Mouse (Mus musculus) midbrain, embryonic 15.5 days (tissue): ENCODE measurements at regions not wholly inside any gene's neighbourhood (a gene's known extent, or its start where the extent isn't known, plus 50 kb on each side); places are given as distances from the start of the nearest gene placed in this dataset.

Source experiments
- ATAC-seq: fragments of 200-750 bp; cut with Nextera tagmentation; replicated peaks from 2 replicates; pipeline ENCODE4 v1.8.0; 2017; ENCODE audit warnings: moderate TSS enrichment
- H3K27ac ChIP-seq: fragments of 300-500 bp; sonication (generic); 2 replicates; pipeline ENCODE4 v1.5.1; 2015; ENCODE audit warnings: mild to moderate bottlenecking, inconsistent platforms
- H3K27me3 ChIP-seq: fragments of 300-500 bp; sonication (generic); replicated peaks from 2 replicates; pipeline ENCODE4 v1.6.1; 2015; ENCODE audit warnings: inconsistent platforms
- H3K36me3 ChIP-seq: fragments of 300-500 bp; sonication (generic); replicated peaks from 2 replicates; pipeline ENCODE4 v1.6.1; 2015; ENCODE audit warnings: inconsistent platforms
- H3K4me1 ChIP-seq: fragments of 300-500 bp; sonication (generic); 2 replicates; pipeline ENCODE4 v1.6.1; 2015; ENCODE audit warnings: inconsistent platforms
- H3K4me2 ChIP-seq: fragments of 300-500 bp; sonication (generic); 2 replicates; pipeline ENCODE4 v1.6.1; 2015; ENCODE audit warnings: inconsistent platforms, mild to moderate bottlenecking, moderate library complexity
- H3K4me3 ChIP-seq: fragments of 300-500 bp; sonication (generic); 2 replicates; pipeline ENCODE4 v1.5.1; 2015; ENCODE audit warnings: mild to moderate bottlenecking, inconsistent platforms
- H3K9ac ChIP-seq: fragments of 300-500 bp; sonication (generic); 2 replicates; pipeline ENCODE4 v1.6.1; 2015; ENCODE audit warnings: mild to moderate bottlenecking, inconsistent platforms
- H3K9me3 ChIP-seq: fragments of 300-500 bp; sonication (generic); 2 replicates; pipeline ENCODE4 v1.6.1; 2016; ENCODE audit warnings: inconsistent platforms
- WGBS: fragments of 180-500 bp; shearing (Covaris S2); methylation state at CpG from one replicate; pipeline ENCODE4 v1.1.7; 2015; ENCODE audit warnings: mixed read lengths; 5-methylcytosine and 5-hydroxymethylcytosine counted together

DNA sequence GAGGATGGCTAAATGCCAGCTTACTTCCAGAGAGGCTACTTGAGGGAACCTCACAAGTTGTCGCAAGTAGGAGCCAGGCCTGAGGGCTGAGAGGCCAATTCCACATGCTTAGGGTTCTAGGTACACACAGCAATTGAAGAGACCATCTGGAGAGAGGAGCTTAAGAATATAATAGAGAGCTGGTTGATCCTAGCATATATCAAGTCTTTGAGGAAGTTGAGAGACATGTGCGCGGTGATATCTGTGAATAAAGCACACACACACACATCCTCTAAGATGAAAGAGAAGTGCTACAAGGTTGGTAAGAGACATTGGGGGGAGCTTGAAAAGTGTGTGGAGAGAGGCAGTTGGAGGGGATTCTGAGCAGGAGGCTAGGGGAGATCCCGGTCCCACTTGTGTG is 189.5 kb downstream of the Zfp462 start:
- WGBS: 95% methylated on average over 4 of the region's 4 CpGs
- no peak overlapping the region for H3K27ac ChIP-seq
- no peaks in the 10 kb centered on the region for H3K36me3 ChIP-seq
- H3K4me2 ChIP-seq: no peak overlapping the region
- H3K4me1 ChIP-seq: 0 out of 2 replicates have a peak, but pooled peaks cover 3% of the 10 kb centered on the region
- H3K9ac ChIP-seq: no peak overlapping the region
- H3K9me3 ChIP-seq: no peaks in the 10 kb centered on the region
- H3K27me3 ChIP-seq: no peaks in the 10 kb centered on the region
- no peak for ATAC-seq
- H3K4me3 ChIP-seq: no peak overlapping the region

DNA sequence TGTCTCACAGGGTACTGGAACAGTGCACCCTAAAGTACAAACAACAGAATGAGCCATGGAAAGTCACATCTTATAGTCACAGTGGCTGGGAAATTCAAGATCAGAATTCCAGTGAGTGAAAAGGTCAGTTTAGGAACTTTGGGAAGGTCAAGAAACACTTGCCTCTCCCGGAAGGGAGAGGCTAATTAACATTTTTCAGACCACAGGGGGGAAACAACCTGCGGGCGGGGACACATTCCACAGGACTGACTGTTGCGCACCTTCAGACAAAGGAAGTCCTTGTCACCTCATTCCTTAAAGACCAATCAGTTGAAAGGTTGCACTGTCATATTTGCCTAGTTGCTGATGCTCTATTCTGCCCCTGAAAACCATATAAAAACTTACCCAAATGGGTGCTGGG is 189.9 kb downstream of the Zfp462 start:
- H3K27ac ChIP-seq: no peak overlapping the region
- ATAC-seq: no peak
- H3K4me2 ChIP-seq: no peak overlapping the region
- no peak overlapping the region for H3K4me3 ChIP-seq
- H3K27me3 ChIP-seq: no peaks in the 10 kb centered on the region
- no peak overlapping the region for H3K9ac ChIP-seq
- no peaks in the 10 kb centered on the region for H3K9me3 ChIP-seq
- 0 out of 2 replicates have a peak, but pooled peaks cover 3% of the 10 kb centered on the region for H3K4me1 ChIP-seq
- whole genome bisulfite sequencing: 57% methylated on average over 4 of the region's 4 CpGs
- no peaks in the 10 kb centered on the region for H3K36me3 ChIP-seq

DNA sequence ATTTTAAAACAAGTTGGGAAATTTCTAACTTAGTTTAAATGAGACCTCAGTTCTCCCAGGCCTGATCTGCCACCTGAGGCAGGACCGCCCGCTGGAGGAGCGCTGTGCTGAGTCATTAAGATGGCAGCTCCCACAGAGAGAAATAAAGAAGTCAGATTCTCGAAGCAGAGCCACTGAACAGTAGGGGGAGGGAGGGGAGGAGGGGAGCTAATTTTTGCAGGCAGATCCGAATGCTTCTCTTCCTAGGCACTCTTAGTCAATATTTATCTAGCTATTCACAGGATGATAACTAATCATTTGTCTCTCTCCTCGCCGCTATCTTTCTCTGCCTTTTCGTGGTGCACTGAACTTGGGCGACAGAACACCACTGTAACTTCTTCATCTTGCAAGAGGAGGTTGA is 191.4 kb downstream of the Zfp462 start:
- Histone ChIP-seq H3K9me3 (no peaks in the 10 kb centered on the region), H3K9ac (no peak overlapping the region), H3K4me2 (peak overlapping the region; percentile 32), H3K36me3 (no peaks in the 10 kb centered on the region), H3K4me3 (no peak overlapping the region), H3K4me1 (0 out of 2 replicates have a peak, but pooled peaks cover 3% of the 10 kb centered on the region), H3K27me3 (no peaks in the 10 kb centered on the region), H3K27ac (no peak overlapping the region)
- WGBS: 4% methylated on average over 9 of the region's 9 CpGs
- ATAC-seq: no peak

DNA sequence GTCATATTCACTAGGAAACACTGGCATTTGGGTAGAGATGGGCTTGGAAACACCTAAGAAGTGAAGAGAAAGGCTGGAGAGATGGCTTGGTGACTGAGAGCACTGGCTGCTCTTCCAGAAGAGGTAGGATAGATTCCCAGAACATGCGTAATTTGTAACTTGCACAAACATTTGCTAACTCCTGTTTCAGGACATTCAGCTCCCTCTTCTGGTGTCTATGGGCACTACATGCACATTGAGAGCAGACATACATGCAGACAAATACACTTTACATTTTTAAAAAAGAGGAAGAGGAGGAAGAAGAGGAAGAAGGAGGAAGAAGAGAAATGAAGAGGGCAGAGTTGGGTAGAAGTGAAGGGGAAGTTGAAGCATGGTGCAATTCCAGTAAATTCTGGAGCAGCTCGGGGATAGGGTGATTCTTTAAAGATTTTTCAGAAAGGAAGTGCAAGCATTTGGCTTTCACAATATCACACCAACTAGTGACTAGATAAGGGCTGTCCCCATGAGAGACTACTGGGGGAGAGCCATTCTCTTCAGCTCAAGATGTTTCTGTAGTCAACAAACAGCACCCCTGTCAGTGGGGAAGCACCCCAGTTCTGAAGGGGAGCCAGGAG is 193.0 kb downstream of the Zfp462 start:
- Histone ChIP-seq H3K4me1 (0 out of 2 replicates have a peak, but pooled peaks cover 3% of the 10 kb centered on the region), H3K36me3 (no peaks in the 10 kb centered on the region), H3K27ac (no peak overlapping the region), H3K4me3 (no peak overlapping the region), H3K4me2 (no peak overlapping the region), H3K9me3 (no peaks in the 10 kb centered on the region), H3K9ac (no peak overlapping the region), H3K27me3 (no peaks in the 10 kb centered on the region)
- 93% methylated on average over 2 of the region's 2 CpGs for WGBS
- ATAC-seq: no peak

DNA sequence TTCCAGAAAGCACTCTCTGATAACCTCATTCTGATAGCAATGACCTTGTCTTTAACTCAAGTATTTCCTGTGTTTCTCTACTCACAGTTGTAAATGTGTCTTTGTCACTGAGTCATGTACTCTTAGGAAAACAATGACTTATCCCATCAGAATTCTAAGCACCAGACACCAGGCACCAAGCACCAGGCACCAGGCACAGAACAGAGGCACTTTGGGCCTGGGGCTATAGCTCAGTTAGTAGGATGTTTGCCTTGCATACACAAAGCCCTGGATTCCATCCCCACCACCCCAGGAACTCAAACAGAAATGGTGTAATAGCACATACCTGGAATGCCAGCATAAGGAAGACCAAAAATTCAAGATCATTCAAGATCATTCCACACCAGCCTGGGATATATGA is 196.5 kb downstream of the Zfp462 start:
- H3K9ac ChIP-seq: no peak overlapping the region
- H3K27ac ChIP-seq: no peak overlapping the region
- H3K4me3 ChIP-seq: no peak overlapping the region
- H3K27me3 ChIP-seq: no peaks in the 10 kb centered on the region
- H3K4me2 ChIP-seq: no peak overlapping the region
- H3K36me3 ChIP-seq: no peaks in the 10 kb centered on the region
- 0 out of 2 replicates have a peak, but pooled peaks cover 2% of the 10 kb centered on the region for H3K4me1 ChIP-seq
- no peaks in the 10 kb centered on the region for H3K9me3 ChIP-seq
- ATAC-seq: no peak

DNA sequence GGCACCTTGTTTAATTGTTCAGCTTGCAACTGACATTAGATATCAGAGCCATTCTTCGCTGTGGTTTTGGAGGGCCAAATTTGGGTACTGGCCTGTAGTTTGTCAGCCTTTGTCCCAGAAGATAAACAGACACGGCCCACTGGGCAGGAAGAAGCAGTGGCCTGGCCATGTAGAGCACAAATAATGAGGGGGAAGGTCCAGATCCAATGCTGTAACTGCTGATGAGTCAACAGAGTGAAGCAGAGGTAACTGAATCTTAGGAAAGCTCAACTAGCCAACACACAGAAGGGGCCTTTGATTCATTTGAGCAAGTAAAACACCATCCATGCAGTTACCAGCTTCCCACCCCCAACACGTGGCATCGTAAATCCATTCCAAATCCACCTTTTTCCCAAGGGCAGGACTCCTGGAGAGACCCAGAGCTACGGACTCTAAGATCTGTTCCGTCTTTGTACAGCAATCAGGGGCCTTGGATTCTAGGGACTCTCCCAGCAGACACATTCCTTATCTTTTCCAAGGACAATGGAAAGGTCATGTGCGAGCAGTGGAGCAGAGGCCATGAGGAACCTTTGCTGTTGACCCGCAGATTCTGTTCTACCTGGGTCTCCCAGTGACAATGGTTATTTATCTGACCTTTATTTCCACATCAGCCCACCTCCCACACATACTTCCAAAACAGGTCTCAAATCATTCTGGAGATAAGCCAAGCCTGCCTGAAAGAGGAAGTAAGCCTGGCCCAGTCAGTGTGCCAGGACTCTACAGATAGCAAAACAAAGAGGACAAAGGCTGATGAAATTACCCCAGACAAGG is 197.3 kb downstream of the Zfp462 start:
- H3K4me1 ChIP-seq: no peaks in the 10 kb centered on the region
- H3K36me3 ChIP-seq: no peaks in the 10 kb centered on the region
- no peak overlapping the region for H3K4me3 ChIP-seq
- H3K9ac ChIP-seq: no peak overlapping the region
- H3K4me2 ChIP-seq: no peak overlapping the region
- no peaks in the 10 kb centered on the region for H3K9me3 ChIP-seq
- no peak for ATAC-seq
- H3K27ac ChIP-seq: no peak overlapping the region
- H3K27me3 ChIP-seq: no peaks in the 10 kb centered on the region
- 74% methylated on average over 8 of the region's 8 CpGs for WGBS

DNA sequence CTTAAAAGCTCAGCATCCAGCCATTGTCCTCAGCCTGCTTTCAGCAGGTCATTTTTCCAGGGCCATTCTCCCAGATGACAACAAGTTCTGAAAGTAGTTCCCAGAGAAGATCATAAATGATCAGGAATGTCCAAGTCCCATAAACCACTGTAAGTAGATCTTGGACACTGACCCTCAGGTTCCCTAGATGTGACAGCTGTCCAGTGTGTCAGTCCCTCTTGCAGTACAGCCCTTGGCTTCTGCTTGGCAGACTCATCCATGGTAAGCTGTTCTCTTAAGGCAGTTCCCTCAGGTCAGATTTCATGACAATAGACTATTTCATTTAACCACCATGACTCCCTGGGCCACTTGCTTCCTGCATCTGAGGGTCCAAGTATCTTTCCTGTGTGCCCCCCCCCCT is 198.6 kb downstream of the Zfp462 start:
- no peak for ATAC-seq
- Histone ChIP-seq H3K9me3 (no peaks in the 10 kb centered on the region), H3K4me2 (no peak overlapping the region), H3K27ac (no peak overlapping the region), H3K9ac (no peak overlapping the region), H3K4me1 (no peaks in the 10 kb centered on the region), H3K4me3 (no peak overlapping the region), H3K36me3 (no peaks in the 10 kb centered on the region), H3K27me3 (no peaks in the 10 kb centered on the region)

DNA sequence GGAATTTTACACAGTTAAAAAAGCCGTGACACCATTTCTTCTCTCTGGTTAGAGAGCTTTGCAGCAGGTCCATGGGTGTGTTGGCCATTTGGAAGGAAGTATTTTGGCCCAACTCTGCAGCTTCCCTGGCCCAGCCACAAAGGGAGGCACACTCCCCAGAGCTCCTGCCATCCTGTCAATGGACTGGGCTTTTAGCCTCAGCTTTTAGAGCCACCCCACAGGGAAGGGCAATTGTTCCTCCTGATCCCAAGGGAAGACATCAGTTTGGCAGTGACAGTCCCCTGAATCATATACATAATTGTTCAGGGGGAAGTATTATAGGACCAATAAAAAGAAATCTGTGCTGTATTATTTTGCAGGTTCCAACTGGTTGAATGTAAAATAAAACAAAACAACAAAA is 200.1 kb downstream of the Zfp462 start:
- Histone ChIP-seq H3K9ac (no peak overlapping the region), H3K4me3 (no peak overlapping the region), H3K27ac (no peak overlapping the region), H3K36me3 (no peaks in the 10 kb centered on the region), H3K4me1 (no peaks in the 10 kb centered on the region), H3K27me3 (no peaks in the 10 kb centered on the region), H3K9me3 (no peaks in the 10 kb centered on the region), H3K4me2 (no peak overlapping the region)
- WGBS: 45% methylated on average over 1 of the region's 1 CpGs
- no peak for ATAC-seq

DNA sequence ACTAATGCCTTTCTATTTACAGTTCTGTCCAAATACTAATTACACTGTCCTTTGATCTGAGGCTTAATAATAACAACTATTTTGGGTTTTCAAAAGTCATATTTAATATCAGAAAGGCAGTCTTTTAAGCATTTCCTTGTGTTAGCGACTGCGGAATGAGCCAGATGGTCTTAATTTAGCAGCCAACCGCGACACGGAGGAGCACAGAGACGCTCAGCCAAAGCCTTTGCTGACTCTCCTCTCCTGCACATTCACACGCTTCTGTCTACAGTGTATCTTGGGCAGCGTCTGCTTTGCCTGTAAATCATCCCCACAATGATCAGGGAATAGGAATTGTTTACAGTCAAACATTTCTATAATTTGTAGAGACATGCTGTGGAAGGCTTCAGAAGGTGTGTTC is 201.1 kb downstream of the Zfp462 start:
- Histone ChIP-seq H3K4me2 (no peak overlapping the region), H3K36me3 (no peaks in the 10 kb centered on the region), H3K27me3 (no peaks in the 10 kb centered on the region), H3K27ac (no peak overlapping the region), H3K4me1 (no peaks in the 10 kb centered on the region), H3K4me3 (no peak overlapping the region), H3K9me3 (no peaks in the 10 kb centered on the region), H3K9ac (no peak overlapping the region)
- WGBS: 39% methylated on average over 8 of the region's 8 CpGs
- ATAC-seq: no peak

DNA sequence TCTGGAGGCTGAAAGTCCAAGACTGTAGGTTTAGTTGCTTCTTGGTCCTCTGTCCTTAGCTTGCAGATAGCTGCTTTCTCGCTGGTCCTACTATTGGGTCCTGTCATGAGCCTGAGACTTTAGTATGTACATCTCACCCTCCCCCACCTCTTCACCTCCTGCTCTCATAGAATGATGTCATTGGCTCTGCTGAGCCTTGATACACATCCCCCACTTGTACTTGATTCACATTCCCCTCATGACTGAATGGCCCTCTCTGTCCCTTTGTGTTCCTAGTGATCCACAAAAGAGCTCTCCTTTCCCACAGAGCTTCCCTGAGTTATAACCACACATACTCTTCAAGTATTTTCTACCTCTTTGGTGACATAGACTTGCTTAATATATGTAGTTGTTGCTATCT is 201.5 kb upstream of the Rad23b start:
- H3K36me3 ChIP-seq: no peaks in the 10 kb centered on the region
- no peak overlapping the region for H3K4me2 ChIP-seq
- no peaks in the 10 kb centered on the region for H3K9me3 ChIP-seq
- H3K27me3 ChIP-seq: no peaks in the 10 kb centered on the region
- no peak for ATAC-seq
- H3K27ac ChIP-seq: no peak overlapping the region
- WGBS: 50% methylated on average over 1 of the region's 1 CpGs
- no peak overlapping the region for H3K9ac ChIP-seq
- H3K4me1 ChIP-seq: no peaks in the 10 kb centered on the region
- no peak overlapping the region for H3K4me3 ChIP-seq

DNA sequence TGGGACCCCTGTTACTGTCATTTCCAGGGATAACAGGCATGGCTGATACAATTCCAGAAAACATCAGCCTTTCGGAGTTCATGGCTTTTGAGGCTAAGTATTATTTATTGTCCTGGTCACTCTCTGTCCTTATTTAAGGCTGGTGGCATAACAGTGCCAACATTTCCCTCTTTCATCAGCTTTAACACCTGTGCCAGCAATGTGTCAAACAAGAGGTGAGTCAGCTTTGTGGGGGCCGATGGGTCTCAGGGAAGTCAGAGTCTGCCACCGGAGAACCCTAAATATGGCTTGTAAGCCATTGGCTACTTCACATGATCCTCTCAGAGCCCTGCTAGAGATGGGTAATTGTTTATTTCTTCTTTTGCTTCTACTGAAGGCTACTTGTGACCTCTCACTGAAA is 195.3 kb upstream of the Rad23b start:
- ATAC-seq: no peak
- Histone ChIP-seq H3K27ac (no peak overlapping the region), H3K4me1 (no peaks in the 10 kb centered on the region), H3K36me3 (no peaks in the 10 kb centered on the region), H3K4me2 (no peak overlapping the region), H3K9me3 (no peaks in the 10 kb centered on the region), H3K4me3 (no peak overlapping the region), H3K27me3 (no peaks in the 10 kb centered on the region), H3K9ac (no peak overlapping the region)
- WGBS: 87% methylated on average over 3 of the region's 3 CpGs

DNA sequence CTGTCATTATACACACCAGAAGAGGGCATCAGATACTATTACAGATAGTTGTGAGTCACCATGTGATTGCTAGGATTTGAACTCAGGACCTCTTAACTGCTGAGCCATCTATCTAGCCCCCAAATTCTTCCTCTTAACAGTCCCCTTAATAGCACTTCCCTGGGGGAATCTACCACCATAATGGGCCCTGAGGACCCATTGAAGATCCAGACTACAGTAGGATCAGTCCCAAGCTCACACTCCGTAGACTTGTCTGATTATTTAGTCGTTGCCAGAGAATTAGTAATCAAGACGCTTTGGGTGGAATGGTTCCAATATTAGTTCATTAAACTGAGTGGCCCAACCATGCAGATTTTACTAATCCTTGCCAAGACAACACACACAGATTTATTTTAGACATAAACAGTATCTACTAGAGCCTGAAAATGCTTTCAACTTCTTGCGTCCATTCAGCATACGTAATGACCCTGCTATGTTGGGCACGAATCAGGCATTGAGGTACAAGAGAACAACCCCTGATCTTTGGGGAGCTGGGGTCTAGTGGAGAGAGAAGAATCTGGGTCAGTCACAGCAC is 191.6 kb upstream of the Rad23b start:
- Histone ChIP-seq H3K27ac (no peak overlapping the region), H3K4me2 (no peak overlapping the region), H3K9ac (no peak overlapping the region), H3K36me3 (no peaks in the 10 kb centered on the region), H3K4me3 (no peak overlapping the region), H3K9me3 (no peaks in the 10 kb centered on the region), H3K27me3 (no peaks in the 10 kb centered on the region), H3K4me1 (no peaks in the 10 kb centered on the region)
- 86% methylated on average over 6 of the region's 6 CpGs for WGBS
- no peak for ATAC-seq

DNA sequence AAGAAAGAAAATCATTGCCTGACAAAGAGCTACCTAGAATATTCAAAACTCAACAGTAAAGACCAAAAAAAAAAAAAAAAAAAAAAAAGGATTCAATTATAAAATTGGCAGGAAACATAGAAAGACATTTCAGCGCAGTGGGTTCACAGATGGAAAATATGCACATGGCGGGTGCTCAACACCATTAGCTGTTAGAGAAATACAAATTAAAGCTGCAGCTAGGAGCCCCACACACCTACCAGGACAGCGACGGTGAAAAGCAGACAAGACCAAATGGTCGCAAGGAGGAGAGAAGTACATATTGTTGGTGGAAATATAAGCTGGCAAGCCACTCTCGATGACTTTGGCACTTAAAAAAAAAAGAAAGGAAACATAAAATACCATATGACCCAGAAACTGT is 183.6 kb upstream of the Rad23b start:
- Histone ChIP-seq H3K4me2 (no peak overlapping the region), H3K36me3 (no peaks in the 10 kb centered on the region), H3K9ac (no peak overlapping the region), H3K4me1 (no peaks in the 10 kb centered on the region), H3K4me3 (no peak overlapping the region), H3K27me3 (no peaks in the 10 kb centered on the region), H3K9me3 (no peaks in the 10 kb centered on the region), H3K27ac (no peak overlapping the region)
- ATAC-seq: no peak
- WGBS: 93% methylated on average over 6 of the region's 6 CpGs
